Mouse (Mus musculus): ENCODE data around the gene Arl6. TPM values are rescaled to one million over a fixed set of nuclear protein-coding genes. Genes with fewer than 3 reads are reported as not detected.

Gene Arl6
- total and polyA plus RNA-seq, 3 experiments, result 0.23 to 0.77 TPM; not detected in 1

- no peak for TF ChIP-seq CHD2 (IDR thresholded peaks at IDR 0.05; ENCODE audit: low read length)
- TF ChIP-seq CTCF (conservative IDR thresholded peaks at IDR 0.05 in 1 of 2, IDR thresholded peaks at IDR 0.05 in 1 of 2; ENCODE audit: low read depth in 2 of 2, low read length in 2 of 2), result peak in 1 of 2 experiments; percentile 69; a peak in 2 of 4 replicates
- TF ChIP-seq MEF2A (IDR thresholded peaks at IDR 0.05; ENCODE audit: borderline replicate concordance, low read depth, low read length), result no peak
- TF ChIP-seq NRF1 (IDR thresholded peaks at IDR 0.05; ENCODE audit: low read depth, low read length), result no peak
- no peak for TF ChIP-seq USF2 (conservative IDR thresholded peaks at IDR 0.05; ENCODE audit: low read depth, low read length)
- no peak for TF ChIP-seq RCOR1 (conservative IDR thresholded peaks at IDR 0.05; ENCODE audit: low read depth, low read length)
- no peak for TF ChIP-seq MAZ (IDR thresholded peaks at IDR 0.05; ENCODE audit: low read depth, low read length)
- no peak for TF ChIP-seq MAFK (IDR thresholded peaks at IDR 0.05; ENCODE audit: insufficient replicate concordance, low read length)
- TF ChIP-seq ETS1 (conservative IDR thresholded peaks at IDR 0.05; ENCODE audit: low read depth, low read length), result no peak
- TF ChIP-seq MYC (IDR thresholded peaks at IDR 0.05; ENCODE audit: low read depth, low read length), result peak; percentile 76; the same call in 1 of the 2 replicates
- peak; percentile 38 for TF ChIP-seq RAD21 (IDR thresholded peaks at IDR 0.05; ENCODE audit: low read depth, low read length)
- TF ChIP-seq JUND (conservative IDR thresholded peaks at IDR 0.05; ENCODE audit: low read depth, low read length), result no peak
- no peak for TF ChIP-seq E2F4 (IDR thresholded peaks at IDR 0.05; ENCODE audit: insufficient replicate concordance, low read depth, low read length)
- no peak for TF ChIP-seq PAX5 (IDR thresholded peaks at IDR 0.05; ENCODE audit: low read length)
- no peak for TF ChIP-seq CHD1 (IDR thresholded peaks at IDR 0.05; ENCODE audit: low read depth, low read length)
- TF ChIP-seq TBP (conservative IDR thresholded peaks at IDR 0.05; ENCODE audit: low read depth, low read length), result no peak
- TF ChIP-seq SMC3 (IDR thresholded peaks at IDR 0.05; ENCODE audit: low read depth, low read length), result peak; percentile 20
- no peak for TF ChIP-seq MXI1 (IDR thresholded peaks at IDR 0.05; ENCODE audit: low read depth, low read length)
- TF ChIP-seq MAX (IDR thresholded peaks at IDR 0.05; ENCODE audit: low read length), result no peak
- no peak for TF ChIP-seq POLR2AphosphoS2 (IDR thresholded peaks at IDR 0.05; ENCODE audit: low read depth, low read length)
- no peak for TF ChIP-seq SIN3A (IDR thresholded peaks at IDR 0.05; ENCODE audit: low read length)
- Histone ChIP-seq H3K4me3 (replicated peaks in 1 of 3; ENCODE audit: low read depth in 2 of 3, low read length in 2 of 3, poor library complexity in 1 of 3) (no peak overlapping the region), H3K36me3 (replicated peaks in 1 of 2; ENCODE audit: control insufficient read depth in 1 of 2, insufficient read depth in 1 of 2, low read length in 1 of 2) (no peaks in the 10 kb centered on the region), H3K4me1 (ENCODE audit: control insufficient read depth in 1 of 2, insufficient read depth in 2 of 2) (0 out of 4 replicates have a peak, but pooled peaks cover 0 to 3% of the 10 kb centered on the region in 2 experiments), H3K79me2 (replicated peaks; ENCODE audit: control insufficient read depth, extremely low read depth, insufficient read depth, poor library complexity, severe bottlenecking) (no peaks in the 10 kb centered on the region), H3K27ac (ENCODE audit: insufficient read depth, low read depth) (no peak overlapping the region), H3K9ac (ENCODE audit: insufficient read depth, low read depth) (no peak overlapping the region), H3K9me3 (replicated peaks; ENCODE audit: low read length) (no peaks in the 10 kb centered on the region), H3K4me2 (ENCODE audit: insufficient read depth, low read depth, poor library complexity, severe bottlenecking) (no peak overlapping the region), H3K27me3 (replicated peaks) (no peaks in the 10 kb centered on the region)
- dilution Hi-C loops (cut with MboI; ENCODE audit: extremely low pct_ligation_motif_present, extremely low pct_unique_long_range_greater_than_20kb, low sequenced_read_pairs) (no loop called here), in situ Hi-C loops (cut with MboI; ENCODE audit: low pct_ligation_motif_present, low pct_unique_long_range_greater_than_20kb, low sequenced_read_pairs) (no loop called here)
- peak; percentile 17 for DNase-seq (ENCODE audit: extremely low read depth)
Observed at GRCm38 (mm10) chr16:59666938-59667337, 27.7 kb upstream of the Arl6 start.

GRCm38 (mm10) chr16:59643766-59644165 is 4.6 kb upstream of the Arl6 start:
- Histone ChIP-seq H3K27ac (ENCODE audit: insufficient read depth, low read depth) (no peak overlapping the region), H3K9me3 (replicated peaks; ENCODE audit: low read length) (peaks cover 2% of the 10 kb centered on the region), H3K27me3 (replicated peaks) (no peaks in the 10 kb centered on the region), H3K36me3 (replicated peaks in 1 of 2; ENCODE audit: control insufficient read depth in 1 of 2, insufficient read depth in 1 of 2, low read length in 1 of 2) (no peaks in the 10 kb centered on the region), H3K79me2 (replicated peaks; ENCODE audit: control insufficient read depth, extremely low read depth, insufficient read depth, poor library complexity, severe bottlenecking) (no peaks in the 10 kb centered on the region), H3K4me1 (ENCODE audit: control insufficient read depth in 1 of 2, insufficient read depth in 2 of 2) (peaks cover 0 to 11% of the 10 kb centered on the region in 2 experiments; a peak in 1 of 4 replicates), H3K4me3 (replicated peaks in 1 of 3; ENCODE audit: low read depth in 2 of 3, low read length in 2 of 3, poor library complexity in 1 of 3) (no peak overlapping the region), H3K9ac (ENCODE audit: insufficient read depth, low read depth) (no peak overlapping the region), H3K4me2 (ENCODE audit: insufficient read depth, low read depth, poor library complexity, severe bottlenecking) (peak overlapping the region; percentile 59)
- no peak for DNase-seq (ENCODE audit: extremely low read depth)
- TF ChIP-seq HCFC1 (IDR thresholded peaks at IDR 0.05; ENCODE audit: low read depth, low read length) (no peak), ZMIZ1 (IDR thresholded peaks at IDR 0.05; ENCODE audit: low read depth, low read length) (no peak), USF2 (conservative IDR thresholded peaks at IDR 0.05; ENCODE audit: low read depth, low read length) (no peak), E2F4 (IDR thresholded peaks at IDR 0.05; ENCODE audit: insufficient replicate concordance, low read depth, low read length) (no peak), ZC3H11A (IDR thresholded peaks at IDR 0.05; ENCODE audit: low read depth, low read length) (no peak), MAX (IDR thresholded peaks at IDR 0.05; ENCODE audit: low read length) (no peak), ELF1 (IDR thresholded peaks at IDR 0.05; ENCODE audit: low read depth, low read length) (no peak), MYC (IDR thresholded peaks at IDR 0.05; ENCODE audit: low read depth, low read length) (no peak), TBP (conservative IDR thresholded peaks at IDR 0.05; ENCODE audit: low read depth, low read length) (no peak), MAZ (IDR thresholded peaks at IDR 0.05; ENCODE audit: low read depth, low read length) (no peak), IRF4 (IDR thresholded peaks at IDR 0.05; ENCODE audit: low read depth, low read length) (no peak), ZKSCAN1 (IDR thresholded peaks at IDR 0.05; ENCODE audit: borderline replicate concordance, low read depth, low read length) (no peak), MEF2A (IDR thresholded peaks at IDR 0.05; ENCODE audit: borderline replicate concordance, low read depth, low read length) (no peak), KAT2A (IDR thresholded peaks at IDR 0.05; ENCODE audit: insufficient replicate concordance, low read length) (no peak), ETS1 (conservative IDR thresholded peaks at IDR 0.05; ENCODE audit: low read depth, low read length) (no peak), UBTF (IDR thresholded peaks at IDR 0.05; ENCODE audit: low read depth, low read length) (no peak), MXI1 (IDR thresholded peaks at IDR 0.05; ENCODE audit: low read depth, low read length) (no peak), USF1 (IDR thresholded peaks at IDR 0.05; ENCODE audit: low read depth, low read length) (no peak)
- in situ Hi-C loops (cut with MboI; ENCODE audit: low pct_ligation_motif_present, low pct_unique_long_range_greater_than_20kb, low sequenced_read_pairs) (no loop called here), dilution Hi-C loops (cut with MboI; ENCODE audit: extremely low pct_ligation_motif_present, extremely low pct_unique_long_range_greater_than_20kb, low sequenced_read_pairs) (no loop called here)

All from CH12.LX (cell line).